Mouse (Mus musculus) olfactory bulb, adult 2 months (tissue): ENCODE results near the gene Wars.

Experiments used
- CTCF ChIP-seq: fragments of 200-500 bp; IDR thresholded peaks from 2 replicates; pipeline ENCODE4 v1.5.1; 2012; ENCODE audit warnings: low read depth, mild to moderate bottlenecking, low read length, moderate library complexity; ENCODE audit not compliant: insufficient read depth
- POLR2A ChIP-seq: fragments of 200-500 bp; IDR thresholded peaks from 2 replicates; pipeline ENCODE4 v1.6.1; 2012; ENCODE audit warnings: mild to moderate bottlenecking, low read depth, low read length, moderate library complexity; ENCODE audit not compliant: insufficient read depth

- TF ChIP-seq CTCF = no peak
- no peak for TF ChIP-seq POLR2A
These were observed 59.6 kb downstream of the Wars start for GRCm38 (mm10) chr12:108834337-108834736.
